Mouse (Mus musculus) embryo, embryonic 10.5 days (tissue): ENCODE measurements around the gene Mbtps1.

Source experiments
- DNase-seq: peaks from one replicate; pipeline ENCODE4 v3.0.0-alpha.2; 2015; ENCODE audit warnings: low spot score

Mbtps1 gene

DNA sequence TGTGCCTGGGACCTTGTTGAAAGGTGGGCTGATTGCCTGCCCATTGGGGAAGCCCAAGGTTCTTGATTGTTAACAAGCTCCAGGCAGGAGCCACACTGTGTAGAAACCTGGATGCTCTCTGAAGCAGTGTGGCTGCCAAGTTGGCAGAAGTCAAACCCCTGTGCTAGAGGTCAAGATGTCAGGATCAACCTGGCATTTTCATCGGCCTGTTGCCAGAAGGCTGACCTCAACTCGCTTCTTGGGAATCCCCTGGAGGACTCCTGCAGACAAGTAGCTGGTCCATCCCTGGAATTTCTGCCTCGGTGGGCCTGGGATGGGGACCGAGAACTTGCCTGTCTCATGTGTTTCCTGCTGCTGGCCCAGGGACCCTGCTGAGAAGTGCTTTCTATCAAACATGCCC is 56.4 kb downstream of the Mbtps1 start:
- no peak for DNase-seq

DNA sequence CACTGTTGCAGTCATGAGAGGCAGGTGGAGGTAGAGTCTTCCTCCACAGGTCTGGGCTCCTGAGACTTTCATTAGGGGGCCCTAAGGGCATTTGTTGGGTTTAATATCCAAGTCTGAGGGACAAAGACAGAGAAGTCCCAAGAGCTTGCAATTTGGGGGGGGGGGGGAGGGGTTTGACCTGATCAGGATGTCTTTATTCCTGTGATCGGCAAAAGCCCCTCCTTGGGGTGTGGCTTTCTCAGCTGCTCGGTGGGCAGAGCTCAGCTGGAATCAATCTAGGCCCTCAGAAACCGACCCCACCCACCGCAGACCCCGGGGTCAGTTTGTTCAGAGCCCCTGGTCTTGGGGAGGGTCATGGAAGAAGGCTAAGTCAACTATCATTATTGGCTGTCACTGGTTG is 56.9 kb downstream of the Mbtps1 start, which contains the start of gene Slc38a8:
Gene Slc38a8 (minus strand): TSS at position 101 of the 400 bp plus-strand sequence.
- no peak for DNase-seq

- no peak for DNase-seq
These were observed 58.7 kb downstream of the Mbtps1 start for GRCm38 (mm10) chr8:119499836-119500235.

DNA sequence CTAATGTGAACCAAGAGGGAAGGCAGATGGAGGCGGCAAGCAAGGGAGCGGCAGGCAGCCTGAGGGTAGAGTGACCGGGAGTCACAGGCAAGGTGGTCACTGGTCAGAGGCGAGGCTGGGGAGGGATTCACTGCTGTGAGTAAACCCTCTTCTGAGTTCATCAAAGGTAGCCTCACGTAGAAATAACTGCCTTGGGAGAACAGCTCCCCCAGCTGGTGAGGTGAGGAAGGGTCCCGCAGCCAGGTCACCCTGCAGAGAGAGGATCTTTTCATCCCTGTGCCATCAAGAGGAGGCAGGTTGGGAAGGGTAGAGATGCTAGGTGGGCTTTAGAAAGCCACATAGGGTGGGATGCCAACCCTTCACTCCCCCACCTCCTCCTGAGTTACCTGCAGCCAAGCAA is 61.7 kb downstream of the Mbtps1 start:
- peak; percentile 38 for DNase-seq

DNA sequence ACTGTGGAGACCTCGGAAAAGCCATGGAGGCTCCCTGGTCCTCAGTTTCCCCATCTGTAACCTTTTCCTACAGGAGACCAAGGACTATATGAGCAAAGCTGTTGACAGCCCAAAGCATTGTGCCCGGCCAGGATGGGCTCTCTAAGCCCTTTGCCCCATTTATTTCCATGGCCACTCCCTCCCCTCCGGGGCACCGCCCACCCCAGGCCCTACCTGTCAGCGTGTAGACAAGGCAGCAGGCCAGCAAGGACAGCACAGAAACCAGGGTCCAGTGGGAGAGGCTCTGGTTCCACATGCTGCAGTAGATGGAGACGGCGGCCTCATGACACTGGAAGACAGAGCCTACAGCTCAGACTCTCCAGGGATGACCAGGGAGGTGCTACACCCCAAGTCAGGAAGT is 71.4 kb downstream of the Mbtps1 start:
- no peak for DNase-seq

DNA sequence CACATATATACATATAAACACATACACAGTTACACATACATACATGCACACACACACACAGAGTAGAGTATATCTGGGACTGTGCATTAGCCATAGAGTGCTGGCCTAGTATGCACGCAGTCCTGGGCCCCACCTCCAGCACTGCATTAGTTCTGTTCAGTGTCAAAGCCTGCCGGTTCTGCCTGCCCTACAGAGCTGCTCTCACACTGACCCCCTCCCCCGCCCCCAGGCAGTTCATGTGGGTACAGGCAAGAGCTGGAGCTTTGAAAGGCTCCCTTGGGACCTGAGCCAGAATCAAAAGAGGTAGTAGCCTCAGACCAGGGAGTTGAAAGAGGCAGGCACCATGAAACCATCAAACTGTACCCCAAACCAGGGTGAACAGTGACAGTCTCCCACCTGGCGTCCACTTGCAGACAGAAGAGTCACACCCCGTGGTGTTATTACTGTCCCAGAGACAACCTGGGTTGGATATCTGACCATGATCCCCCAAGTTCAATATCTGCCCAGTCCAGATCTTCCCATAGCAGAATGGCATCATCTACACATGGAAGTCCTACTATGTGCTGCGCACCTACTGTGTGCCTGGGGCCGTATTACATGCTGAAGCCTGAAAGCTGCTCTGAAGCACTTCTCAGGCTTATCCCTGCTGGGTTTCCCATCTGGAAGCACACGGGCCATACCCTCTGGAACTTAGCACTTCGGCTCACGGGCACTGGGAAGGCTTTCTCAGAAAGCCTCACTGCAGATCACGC is 74.2 kb downstream of the Mbtps1 start:
- DNase-seq = no peak

DNA sequence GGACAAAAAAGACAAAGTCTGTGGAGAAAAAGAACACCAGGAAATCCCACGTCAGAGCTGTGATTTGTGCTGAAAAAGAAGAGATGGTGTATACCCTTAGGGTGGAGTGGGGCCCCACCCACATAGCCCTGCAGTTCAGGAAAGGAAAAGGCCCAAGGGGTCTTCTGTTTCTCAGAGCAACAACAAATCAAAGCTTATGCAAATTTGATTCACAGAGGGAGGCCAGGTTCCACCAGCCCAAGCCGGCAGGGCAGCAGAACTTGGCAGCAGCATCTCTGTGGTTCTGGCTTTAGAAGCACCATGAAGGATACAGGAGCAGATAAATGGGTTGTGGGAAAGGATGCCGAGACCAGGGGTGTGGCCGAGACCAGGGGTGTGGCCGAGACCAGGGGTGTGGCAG is 79.9 kb downstream of the Mbtps1 start:
- no peak for DNase-seq

DNA sequence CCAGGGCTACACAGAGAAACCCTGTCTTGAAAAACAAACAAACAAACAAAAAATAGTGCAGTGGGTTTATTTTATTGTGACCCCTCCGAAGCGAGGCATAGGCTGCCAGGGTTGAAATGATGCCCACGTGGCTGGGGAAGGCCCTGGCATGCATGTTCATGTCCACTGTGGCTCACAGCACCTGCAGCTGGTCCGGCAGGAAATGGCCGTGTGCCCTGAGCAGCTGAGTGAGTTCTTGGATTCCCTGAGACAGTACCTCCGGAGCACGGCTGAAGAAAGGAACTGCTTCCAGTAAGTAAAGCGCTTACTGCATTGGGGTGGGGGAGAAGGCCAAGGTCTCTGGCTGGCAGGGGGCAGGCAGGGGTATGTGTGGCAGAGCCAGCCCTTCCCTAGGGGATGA is 90.4 kb downstream of the Mbtps1 start:
- no peak for DNase-seq

DNA sequence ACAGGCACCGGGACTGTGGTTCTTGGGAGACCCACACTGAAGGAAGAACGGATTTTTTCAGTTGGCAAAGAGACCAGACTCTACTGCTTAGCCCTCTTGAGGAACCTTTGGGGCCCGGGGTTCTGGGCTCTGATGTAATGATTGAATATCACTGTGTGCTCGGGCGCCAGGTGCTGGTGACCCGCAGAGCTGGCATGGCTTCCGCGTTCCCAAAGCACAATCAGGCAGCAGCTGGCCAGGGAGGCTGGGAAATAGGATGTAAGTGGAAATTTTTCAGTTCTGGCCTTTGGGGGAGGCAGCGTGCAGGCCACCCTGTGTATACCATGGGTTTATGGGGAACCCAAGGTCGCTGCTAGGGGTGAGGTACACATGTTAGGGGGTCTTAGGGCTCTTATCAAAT is 91.7 kb downstream of the Mbtps1 start:
- DNase-seq = no peak

- peak; percentile 61 for DNase-seq
These were observed 92.4 kb downstream of the Mbtps1 start for GRCm38 (mm10) chr8:119466105-119466504.

DNA sequence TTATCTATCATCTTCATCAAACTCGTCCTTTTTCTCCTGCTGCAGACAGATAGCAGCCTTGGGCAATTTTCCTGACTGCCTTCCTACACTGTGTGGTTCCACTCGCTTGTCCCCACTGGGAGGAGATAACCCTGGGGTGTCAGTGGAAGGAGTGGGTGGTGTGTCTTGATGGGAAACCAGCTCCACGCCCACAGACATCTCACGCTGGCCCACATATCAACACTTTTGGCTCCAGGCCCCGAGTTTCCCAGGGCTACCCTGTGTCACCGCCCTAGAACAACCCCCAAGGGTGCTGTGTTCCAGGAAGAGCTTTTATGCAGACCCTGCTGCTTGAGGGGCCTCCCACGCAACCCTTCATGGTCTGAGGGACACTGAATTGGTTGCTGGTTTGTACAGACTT is 94.8 kb downstream of the Mbtps1 start:
- DNase-seq = no peak

- no peak for DNase-seq
These were observed 97.2 kb downstream of the Mbtps1 start for GRCm38 (mm10) chr8:119461356-119461755.

GRCm38 (mm10) chr8:119459724-119460123 is 98.8 kb downstream of the Mbtps1 start:
- DNase-seq = peak; percentile 48
